Mouse (Mus musculus) ES-CJ7 (cell line): ENCODE measurements around the gene Ceacam12.
A peak's percentile ranks its signal among the peaks of the same experiment; 100 is the strongest.
"Not testable (repeated sequence)": the region's sequence is repeated elsewhere in the genome, so short reads cannot be mapped to it uniquely, and the experiment has no call there.

Experiments
- DNase-seq: peaks from one replicate; pipeline ENCODE4 v3.0.0; 2011; ENCODE audit warnings: low read depth, low spot score

Ceacam12 gene

GRCm38 (mm10) chr7:18065629-18066028 lies at the start of gene Ceacam12:
Gene Ceacam12 (plus strand): TSS chr7:18065929.
- DNase-seq, result no peak

- DNase-seq, result not testable (repeated sequence)
Measured at GRCm38 (mm10) chr7:18073821-18074220, 8.1 kb downstream of the Ceacam12 start.

GRCm38 (mm10) chr7:18100785-18101184 lies 35.1 kb downstream of the Ceacam12 start:
- DNase-seq, result peak; percentile 60
